Mouse (Mus musculus): ENCODE results near the gene Myl3.
A peak's percentile ranks its signal among the peaks of the same experiment; 100 is the strongest.

Myl3 gene

DNA sequence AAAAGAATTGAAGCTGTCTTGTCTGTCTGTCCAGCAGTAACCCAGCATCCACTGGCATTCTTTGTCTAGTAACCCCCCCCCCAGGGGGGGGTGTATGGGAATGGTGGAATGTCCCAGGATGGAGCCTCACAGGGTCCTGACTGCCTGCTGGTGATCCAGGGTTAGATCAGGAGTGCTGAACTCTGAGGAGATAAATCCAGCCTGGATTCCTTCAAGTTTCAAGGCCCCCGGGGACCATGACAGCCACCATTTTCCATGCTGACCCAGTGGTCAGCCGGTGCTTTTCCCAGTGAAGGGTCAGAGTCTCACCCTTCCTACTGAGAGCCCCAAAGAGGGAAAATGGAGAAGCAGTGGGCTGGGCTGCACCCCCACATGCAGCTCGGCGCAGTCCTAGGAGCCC lies 9.8 kb upstream of the Myl3 start:
- DNase-seq (ENCODE audit: low read depth, low spot score): no peak

DNA sequence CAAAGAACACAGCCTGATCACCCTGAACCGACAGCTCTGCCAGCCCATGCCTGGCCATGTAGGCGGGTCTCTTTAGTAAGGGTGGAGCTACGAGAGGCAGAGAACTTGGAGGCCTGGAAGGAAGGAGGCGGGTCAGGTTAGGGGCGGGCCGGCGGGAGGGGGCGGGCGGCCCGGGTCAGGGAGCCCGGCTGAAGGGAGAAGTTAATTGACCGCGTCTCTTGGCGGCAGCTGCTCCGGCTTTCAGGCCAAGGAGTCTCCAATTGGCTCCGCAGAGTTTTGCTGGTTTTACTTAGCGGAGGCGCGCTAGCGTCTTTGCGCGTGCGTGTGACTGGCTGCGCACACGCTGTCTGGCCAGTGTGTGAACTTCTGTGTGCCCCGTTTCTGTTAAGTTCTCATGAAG lies 9.0 kb upstream of the Myl3 start:
- DNase-seq (ENCODE audit: low read depth, low spot score): peak; percentile 58

- no peak for DNase-seq (ENCODE audit: low read depth, low spot score)
Observed at GRCm38 (mm10) chr9:110733102-110733501, 8.6 kb upstream of the Myl3 start.

- no peak for DNase-seq (ENCODE audit: low read depth, low spot score)
Observed at GRCm38 (mm10) chr9:110734154-110734553, 7.5 kb upstream of the Myl3 start.

- DNase-seq (ENCODE audit: low read depth, low spot score): peak; percentile 49
Observed at GRCm38 (mm10) chr9:110736362-110736761, 5.3 kb upstream of the Myl3 start.

GRCm38 (mm10) chr9:110738054-110738453 lies 3.6 kb upstream of the Myl3 start:
- no peak for DNase-seq (ENCODE audit: low read depth, low spot score)

DNA sequence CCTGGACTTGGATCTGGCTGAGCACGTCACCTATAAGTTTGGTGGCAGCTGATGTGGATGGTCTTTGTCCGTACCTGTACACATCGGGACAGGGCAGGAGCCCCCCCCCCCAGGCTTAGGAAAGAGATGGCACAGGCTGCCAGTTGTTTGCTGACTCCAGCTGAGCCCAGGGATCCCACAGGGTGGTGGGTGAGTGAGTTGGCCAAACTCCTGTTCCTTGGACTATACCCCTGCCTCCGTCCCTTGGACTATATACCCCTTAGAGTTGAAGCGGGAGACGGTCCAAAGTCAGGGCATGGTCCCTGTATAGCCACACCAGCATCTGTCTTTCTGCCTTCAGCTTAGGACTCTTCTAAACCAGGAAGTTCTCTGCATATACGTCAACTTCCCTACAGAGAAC lies 1.7 kb upstream of the Myl3 start:
- no peak for DNase-seq (ENCODE audit: low read depth, low spot score)

GRCm38 (mm10) chr9:110742295-110742950 lies 762 bp downstream of the Myl3 start:
- no peak for DNase-seq (ENCODE audit: low read depth, low spot score)

- DNase-seq (ENCODE audit: low read depth, low spot score): no peak
Observed at GRCm38 (mm10) chr9:110742951-110743455, 1.3 kb downstream of the Myl3 start.

DNA sequence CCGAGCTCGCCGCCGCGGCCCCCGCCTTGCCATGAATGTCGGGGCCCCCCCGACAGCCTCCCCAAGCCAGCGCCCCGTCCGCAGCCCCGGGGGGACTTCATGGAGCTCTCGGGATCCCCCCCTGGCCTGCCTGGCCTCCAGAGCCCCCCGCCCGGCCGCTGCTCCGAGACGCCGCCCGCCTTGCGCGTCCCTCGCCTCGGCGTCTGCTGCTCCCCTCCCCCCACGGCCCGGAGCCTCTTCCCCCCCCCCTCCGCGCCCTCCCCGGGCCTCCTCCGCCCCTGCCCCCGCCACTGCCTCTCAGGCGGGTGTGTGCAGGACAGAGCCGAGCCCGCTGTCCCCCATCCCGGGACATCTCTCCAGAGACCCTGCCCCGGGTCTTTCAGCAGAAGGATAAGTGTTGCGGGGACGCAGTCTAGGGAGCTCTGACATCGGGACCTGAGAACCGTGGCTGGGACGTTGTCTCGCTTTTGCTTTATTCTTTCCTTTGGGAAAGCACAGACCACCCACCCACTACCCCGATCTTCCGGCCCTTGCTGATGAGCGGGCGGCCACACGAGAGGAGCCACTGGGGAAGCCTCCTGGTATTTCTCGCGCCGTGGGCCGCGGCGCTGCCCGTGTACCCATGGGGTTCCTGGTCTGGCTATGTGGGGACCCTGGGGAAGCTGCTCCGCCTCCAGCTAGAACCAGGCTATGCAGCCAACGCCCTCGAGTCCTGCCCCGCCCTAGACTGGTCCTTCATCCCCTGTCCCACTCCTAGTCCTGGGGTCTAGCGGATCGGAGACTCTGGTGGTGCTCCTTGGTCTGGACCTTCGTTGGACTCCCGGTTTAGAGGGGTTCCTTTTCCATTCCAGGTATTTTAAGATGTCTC lies 2.0 kb downstream of the Myl3 start:
- no peak for DNase-seq (ENCODE audit: low read depth, low spot score)

GRCm38 (mm10) chr9:110745752-110746151 lies 4.1 kb downstream of the Myl3 start:
- no peak for DNase-seq (ENCODE audit: low read depth, low spot score)

DNA sequence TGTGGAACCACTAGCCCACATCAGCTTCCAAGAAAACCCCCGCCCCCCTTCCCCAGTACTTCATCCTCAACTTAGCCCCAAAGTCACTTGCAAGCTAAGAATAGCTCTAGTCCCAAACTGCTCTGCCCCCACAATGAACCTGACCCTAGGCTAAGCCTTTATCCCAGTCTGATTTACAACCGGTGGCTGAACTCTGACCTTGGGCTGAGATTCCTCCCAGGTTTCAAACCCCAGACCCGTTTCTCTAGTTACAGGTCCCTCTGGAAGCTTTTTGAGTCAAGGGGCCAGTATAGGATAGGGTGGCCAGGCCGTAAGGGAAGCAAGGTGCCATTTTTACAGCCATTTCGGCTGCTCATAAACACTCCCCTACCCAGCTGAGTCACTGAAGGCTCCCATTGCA lies 4.6 kb downstream of the Myl3 start:
- DNase-seq (ENCODE audit: low read depth, low spot score): no peak

DNA sequence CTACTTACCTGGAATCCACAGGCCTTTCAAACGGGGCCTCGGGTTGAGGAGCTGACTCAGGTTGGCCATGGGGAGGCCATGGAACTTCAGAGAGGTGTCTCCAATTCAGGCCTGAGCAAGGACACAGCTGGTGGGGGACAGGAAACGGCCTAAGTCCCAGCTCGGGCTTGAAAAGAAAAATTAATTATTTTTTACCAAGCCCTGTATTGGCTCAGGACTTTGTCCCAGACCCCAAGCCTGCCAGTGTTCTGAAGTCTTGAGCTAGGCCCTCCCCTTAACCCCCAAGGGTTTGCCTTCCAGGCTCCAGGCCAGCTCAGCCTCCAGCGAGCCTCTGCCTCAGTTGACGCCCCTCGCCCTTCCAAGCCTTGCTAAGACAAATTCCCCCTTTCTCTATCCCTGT lies 5.3 kb downstream of the Myl3 start, which contains the start of gene Pth1r:
TSS of gene Pth1r (minus strand) at position 185 of the 400 bp plus-strand sequence.
- no peak for DNase-seq (ENCODE audit: low read depth, low spot score)

DNA sequence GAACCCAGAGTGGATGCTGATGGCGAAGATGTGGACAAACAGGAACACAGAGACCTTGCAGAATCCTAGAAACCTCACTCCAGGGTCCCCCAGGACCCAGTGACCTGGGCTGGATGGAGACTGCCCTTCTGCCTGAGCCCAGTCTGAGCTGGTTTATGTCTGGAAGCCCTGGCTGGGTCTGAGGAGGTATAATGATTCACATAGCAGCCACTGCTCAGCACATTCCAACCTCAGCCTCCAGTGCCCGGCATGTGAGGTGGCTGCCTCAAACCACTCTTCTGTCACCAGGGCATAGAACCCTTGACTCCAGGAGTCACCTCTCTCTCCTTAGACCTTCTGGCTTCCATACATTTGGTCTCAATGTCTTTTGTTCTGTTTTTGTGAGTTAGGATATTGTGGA lies 6.8 kb downstream of the Myl3 start:
- no peak for DNase-seq (ENCODE audit: low read depth, low spot score)

DNA sequence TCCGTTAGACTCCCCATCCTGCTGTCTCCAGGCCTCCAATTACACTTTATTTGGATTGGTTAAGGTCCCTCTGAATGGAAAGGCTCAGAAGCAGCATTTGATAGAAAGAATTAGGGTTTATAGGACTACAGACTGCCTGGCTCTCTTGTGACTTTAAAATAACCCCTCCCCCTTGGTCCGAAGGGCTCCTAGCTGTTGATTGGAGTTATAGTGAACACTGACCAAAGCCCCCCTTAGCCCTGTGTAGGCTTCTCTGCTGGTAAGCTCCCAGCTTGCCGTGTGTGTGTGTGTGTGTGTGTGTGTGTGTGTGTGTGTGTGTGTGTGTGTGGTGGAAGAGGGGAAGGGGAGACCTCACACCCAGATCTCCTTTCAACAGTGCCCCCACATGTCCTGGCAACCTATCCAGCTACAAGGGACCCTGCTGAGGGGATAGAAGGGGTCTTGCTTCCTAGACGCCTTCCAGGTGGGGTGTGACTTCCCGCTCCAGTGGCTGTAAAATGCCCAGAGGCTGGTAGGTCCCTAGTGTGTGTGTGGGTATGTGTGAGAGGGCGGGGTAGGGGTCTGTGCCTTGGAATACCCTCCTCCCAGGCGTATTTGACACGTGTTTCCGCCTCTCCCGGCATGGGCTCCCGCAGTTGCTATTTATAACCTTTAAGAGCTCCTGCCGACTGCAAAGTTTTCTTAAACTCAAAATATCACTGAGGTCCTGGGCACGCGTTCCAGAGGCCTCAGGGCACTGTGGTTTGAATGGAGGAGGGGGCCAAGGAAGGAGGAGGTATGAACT lies 8.9 kb downstream of the Myl3 start:
- no peak for DNase-seq (ENCODE audit: low read depth, low spot score)

- DNase-seq (ENCODE audit: low read depth, low spot score): no peak
Observed at GRCm38 (mm10) chr9:110751412-110751811, 9.8 kb downstream of the Myl3 start.

- DNase-seq (ENCODE audit: low read depth, low spot score): no peak
Observed at GRCm38 (mm10) chr9:110752917-110753435, 11.3 kb downstream of the Myl3 start.

- DNase-seq (ENCODE audit: low read depth, low spot score): no peak
Observed at GRCm38 (mm10) chr9:110753773-110754172, 12.1 kb downstream of the Myl3 start.

DNA sequence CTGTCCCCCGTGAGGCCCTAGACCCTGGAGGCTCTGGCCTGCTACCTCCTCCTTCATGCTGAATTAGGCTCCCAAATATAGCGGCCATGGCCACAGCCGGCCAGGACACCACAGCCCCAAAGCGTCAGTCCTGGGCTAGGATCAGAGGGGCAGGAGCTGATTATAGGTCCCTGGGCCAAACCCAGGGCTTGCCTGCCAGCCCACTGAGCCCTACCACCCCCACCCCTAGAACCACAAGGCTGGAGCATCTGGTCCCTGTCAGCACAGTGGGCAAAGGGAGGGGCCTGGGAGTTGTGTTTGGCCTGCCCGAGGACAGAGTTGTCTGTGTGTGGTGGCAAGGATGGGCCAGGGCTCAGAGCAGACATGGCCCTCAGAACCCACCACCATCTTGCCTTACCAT lies 16.2 kb downstream of the Myl3 start:
- DNase-seq (ENCODE audit: low read depth, low spot score): no peak

DNA sequence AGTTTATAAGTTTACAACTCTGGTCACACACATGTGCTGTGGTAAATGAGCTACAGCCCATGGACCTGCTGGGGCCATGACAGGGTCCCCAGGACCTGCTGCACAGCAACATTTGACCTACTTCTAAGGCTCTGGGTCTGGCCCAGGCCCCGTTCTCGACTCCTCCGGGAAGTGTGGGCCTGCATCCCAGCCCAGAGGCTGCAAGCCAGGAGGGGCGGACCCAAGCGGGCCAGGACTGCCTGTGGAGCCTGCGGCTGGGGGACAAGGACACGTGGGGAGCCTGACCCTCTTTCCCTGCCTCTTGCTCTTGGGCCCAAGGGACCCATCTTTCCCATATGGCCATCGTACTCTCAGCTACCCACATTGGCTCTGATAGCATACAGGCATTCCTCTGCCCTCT lies 16.9 kb downstream of the Myl3 start:
- peak; percentile 9 for DNase-seq (ENCODE audit: low read depth, low spot score)

DNA sequence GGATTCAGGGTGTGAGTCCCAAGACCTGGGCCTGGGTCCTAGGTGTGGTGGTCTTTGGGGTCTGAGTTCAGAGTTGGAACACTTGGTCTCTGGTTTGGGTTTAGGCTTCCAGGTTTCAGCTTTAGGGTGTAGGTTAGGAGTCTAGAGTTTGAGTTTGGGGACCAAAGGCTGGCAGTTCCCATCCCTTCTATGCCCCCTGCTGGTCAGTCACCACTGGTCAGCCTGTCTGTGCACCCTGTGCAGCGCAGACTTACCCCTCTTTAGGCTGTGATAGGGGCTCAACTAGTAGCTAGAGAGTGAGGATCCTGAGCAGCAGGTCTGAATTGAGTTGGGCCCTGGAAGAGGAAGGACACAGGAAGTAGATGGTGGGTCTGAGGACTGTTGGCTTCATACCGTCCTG lies 17.6 kb downstream of the Myl3 start:
- peak; percentile 43 for DNase-seq (ENCODE audit: low read depth, low spot score)

DNA sequence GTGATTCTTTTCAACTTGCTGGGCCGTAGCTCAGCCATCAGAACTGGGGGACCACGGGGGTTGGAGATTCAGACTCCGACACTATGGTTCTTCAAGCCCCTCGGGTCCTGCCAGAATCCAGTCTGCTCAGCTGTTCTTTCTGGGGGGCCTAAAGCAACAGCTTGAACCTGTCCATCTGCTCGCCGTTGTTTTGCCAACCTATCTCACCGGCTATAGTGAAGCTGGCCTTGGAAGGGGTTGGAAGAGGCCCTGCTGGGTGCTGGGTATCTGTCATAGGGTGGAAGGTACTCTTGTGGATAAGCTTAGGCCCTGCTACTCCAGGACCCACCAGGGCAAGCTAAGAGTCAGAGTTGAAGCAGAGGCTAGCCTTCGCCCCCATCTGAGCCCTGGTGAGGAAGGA lies 19.2 kb downstream of the Myl3 start:
- no peak for DNase-seq (ENCODE audit: low read depth, low spot score)
